Mouse (Mus musculus): Measurements from ENCODE around the gene Gal3st4. TPM values are rescaled to one million over a fixed set of nuclear protein-coding genes. Genes with fewer than 3 reads are reported as not detected.
A peak's percentile ranks its signal among the peaks of the same experiment; 100 is the strongest.
"Not testable (repeated sequence)": the region's sequence is repeated elsewhere in the genome, so short reads cannot be mapped to it uniquely, and the experiment has no call there.

Gene Gal3st4
- total and polyA plus RNA-seq, 3 experiments = 0.23 to 0.30 (median 0.29) TPM

- TF ChIP-seq EP300 (IDR thresholded peaks at IDR 0.05; ENCODE audit: insufficient read depth, low read depth, low read length) = no peak
- no peak for TF ChIP-seq CTCF (IDR thresholded peaks at IDR 0.05)
- no peak for TF ChIP-seq POLR2A (IDR thresholded peaks at IDR 0.05; ENCODE audit: insufficient read depth, low read depth, low read length)
- intact Hi-C loops (cut with DNase I) = loop anchor here (5.0 kb wide), 1 partner anchor 249 kb away; no protein-coding TSS in a partner anchor
Measured at GRCm38 (mm10) chr5:138223287-138223686, 49.4 kb downstream of the Gal3st4 start.

GRCm38 (mm10) chr5:138222111-138222510 lies 50.5 kb downstream of the Gal3st4 start:
- no peak overlapping the region for H3K9ac ChIP-seq (ENCODE audit: low read depth, low read length)
- TF ChIP-seq POLR2A (IDR thresholded peaks at IDR 0.05; ENCODE audit: insufficient read depth, low read depth, low read length) = no peak
- no peak for TF ChIP-seq EP300 (IDR thresholded peaks at IDR 0.05; ENCODE audit: insufficient read depth, low read depth, low read length)
- TF ChIP-seq CTCF (IDR thresholded peaks at IDR 0.05) = no peak; the same call in none of the 2 replicates
- intact Hi-C loops (cut with DNase I) = loop anchor here (5.0 kb wide), 1 partner anchor 250 kb away; no protein-coding TSS in a partner anchor
- no peaks in the 10 kb centered on the region for H3K4me1 ChIP-seq (ENCODE audit: control insufficient read depth, insufficient read depth, low read length)
- 23% methylated on average over 4 of the region's 4 CpGs for WGBS
- H3K4me3 ChIP-seq = no peak overlapping the region
- H3K36me3 ChIP-seq (ENCODE audit: control insufficient read depth, insufficient read depth, low read length) = no peaks in the 10 kb centered on the region
- H3K27ac ChIP-seq = no peak overlapping the region
- DNase-seq = peak; percentile 80 to 86
- no peaks in the 10 kb centered on the region for H3K79me2 ChIP-seq (replicated peaks; ENCODE audit: control insufficient read depth, insufficient read depth, low read length)
- H3K27me3 ChIP-seq (ENCODE audit: control insufficient read depth, insufficient read depth, low read length) = no peaks in the 10 kb centered on the region

More at GRCm38 (mm10) chr5:138223287-138223686, 49.4 kb downstream of the Gal3st4 start:
- no peak overlapping the region for H3K9ac ChIP-seq (ENCODE audit: low read depth, low read length)
- H3K27ac ChIP-seq = no peak overlapping the region
- H3K79me2 ChIP-seq (replicated peaks; ENCODE audit: control insufficient read depth, insufficient read depth, low read length) = no peaks in the 10 kb centered on the region
- no peak for DNase-seq
- H3K4me3 ChIP-seq = no peak overlapping the region
- H3K36me3 ChIP-seq (ENCODE audit: control insufficient read depth, insufficient read depth, low read length) = no peaks in the 10 kb centered on the region
- H3K27me3 ChIP-seq (ENCODE audit: control insufficient read depth, insufficient read depth, low read length) = no peaks in the 10 kb centered on the region
- 36% methylated on average over 3 of the region's 3 CpGs for WGBS
- no peaks in the 10 kb centered on the region for H3K4me1 ChIP-seq (ENCODE audit: control insufficient read depth, insufficient read depth, low read length)

GRCm38 (mm10) chr5:138219864-138220263 lies 52.8 kb downstream of the Gal3st4 start:
- no peak overlapping the region for H3K9ac ChIP-seq (ENCODE audit: low read depth, low read length)
- TF ChIP-seq POLR2A (IDR thresholded peaks at IDR 0.05; ENCODE audit: insufficient read depth, low read depth, low read length) (no peak), EP300 (IDR thresholded peaks at IDR 0.05; ENCODE audit: insufficient read depth, low read depth, low read length) (no peak), CTCF (IDR thresholded peaks at IDR 0.05) (no peak)

GRCm38 (mm10) chr5:138216632-138217031 lies 56.0 kb downstream of the Gal3st4 start:
- H3K79me2 ChIP-seq (replicated peaks; ENCODE audit: control insufficient read depth, insufficient read depth, low read length); H3K9ac ChIP-seq (ENCODE audit: low read depth, low read length); intact Hi-C loops (cut with DNase I); H3K4me1 ChIP-seq (ENCODE audit: control insufficient read depth, insufficient read depth, low read length); DNase-seq; H3K27ac ChIP-seq; H3K36me3 ChIP-seq (ENCODE audit: control insufficient read depth, insufficient read depth, low read length); H3K4me3 ChIP-seq; H3K27me3 ChIP-seq (ENCODE audit: control insufficient read depth, insufficient read depth, low read length): not testable (repeated sequence)
- 91% methylated on average over 13 of the region's 13 CpGs for WGBS

More at GRCm38 (mm10) chr5:138219864-138220263, 52.8 kb downstream of the Gal3st4 start:
- Histone ChIP-seq H3K27ac (no peak overlapping the region), H3K4me1 (ENCODE audit: control insufficient read depth, insufficient read depth, low read length) (no peaks in the 10 kb centered on the region), H3K79me2 (replicated peaks; ENCODE audit: control insufficient read depth, insufficient read depth, low read length) (no peaks in the 10 kb centered on the region), H3K36me3 (ENCODE audit: control insufficient read depth, insufficient read depth, low read length) (no peaks in the 10 kb centered on the region), H3K27me3 (ENCODE audit: control insufficient read depth, insufficient read depth, low read length) (no peaks in the 10 kb centered on the region), H3K4me3 (no peak overlapping the region)
- DNase-seq = no peak
- 40% methylated on average over 2 of the region's 2 CpGs for WGBS
- intact Hi-C loops (cut with DNase I) = loop anchor here (5.0 kb wide), 1 partner anchor 252 kb away; no protein-coding TSS in a partner anchor

Other genes starting within 250 kb of the Gal3st4 start
- gene Smok3c, start 219.6 kb downstream of the Gal3st4 start, total RNA-seq (2021) = not detected
- gene Smok3c, start 219.6 kb downstream of the Gal3st4 start, polyA plus RNA-seq (2012; rRNA removed) = not detected in 2 replicates
- gene Zkscan1, start 187.8 kb downstream of the Gal3st4 start, total RNA-seq (2021) = 10 to 100 TPM; 14.0 to 15.3 TPM
- gene Zkscan1, start 187.8 kb downstream of the Gal3st4 start, polyA plus RNA-seq (2012; rRNA removed) = 3.7 and 6.4 TPM in 2 replicates
- 10 to 100 TPM; 10.1 to 11.7 TPM for gene Zscan21, start 155.9 kb downstream of the Gal3st4 start, total RNA-seq (2021)
- gene Zscan21, start 155.9 kb downstream of the Gal3st4 start, polyA plus RNA-seq (2012; rRNA removed) = 5.9 and 9.4 TPM in 2 replicates
- 1 to 10 TPM; 8.1 to 8.8 TPM for gene Zfp113, start 117.1 kb downstream of the Gal3st4 start, total RNA-seq (2021)
- 2.1 and 2.3 TPM in 2 replicates for gene Zfp113, start 117.1 kb downstream of the Gal3st4 start, polyA plus RNA-seq (2012; rRNA removed)
- 100 to 1,000 TPM; 121 to 135 TPM for gene Cops6, start 111.8 kb downstream of the Gal3st4 start, total RNA-seq (2021)
- gene Cops6, start 111.8 kb downstream of the Gal3st4 start, polyA plus RNA-seq (2012; rRNA removed) = 116 and 149 TPM in 2 replicates
- 1 to 10 TPM; 7.3 to 7.5 TPM for gene Ap4m1, start 100.8 kb downstream of the Gal3st4 start, total RNA-seq (2021)
- 15.2 and 16.3 TPM in 2 replicates for gene Ap4m1, start 100.8 kb downstream of the Gal3st4 start, polyA plus RNA-seq (2012; rRNA removed)
- 1 to 10 TPM; 8.8 to 9.6 TPM for gene Mcm7, start 100.4 kb downstream of the Gal3st4 start, total RNA-seq (2021)
- gene Mcm7, start 100.4 kb downstream of the Gal3st4 start, polyA plus RNA-seq (2012; rRNA removed) = 8.5 and 9.8 TPM in 2 replicates
- gene Taf6, start 85.4 kb downstream of the Gal3st4 start, total RNA-seq (2021) = 10 to 100 TPM; 32.1 to 36.5 TPM
- 56.7 and 67.5 TPM in 2 replicates for gene Taf6, start 85.4 kb downstream of the Gal3st4 start, polyA plus RNA-seq (2012; rRNA removed)
- gene Cnpy4, start 85.4 kb downstream of the Gal3st4 start, total RNA-seq (2021) = 1 to 10 TPM; 5.9 to 7.2 TPM
- gene Cnpy4, start 85.4 kb downstream of the Gal3st4 start, polyA plus RNA-seq (2012; rRNA removed) = 2.2 and 4.1 TPM in 2 replicates
- gene Mblac1, start 78.5 kb downstream of the Gal3st4 start, total RNA-seq (2021) = 1 to 10 TPM; 2.3 to 3.5 TPM
- 1.6 and 1.7 TPM in 2 replicates for gene Mblac1, start 78.5 kb downstream of the Gal3st4 start, polyA plus RNA-seq (2012; rRNA removed)
- gene Nxpe5, start 46.9 kb downstream of the Gal3st4 start, total RNA-seq (2021) = 1 to 10 TPM in 1 of 2 experiments, under 1 TPM in 1; 0.98 to 1.2 TPM
- 0.10 and 0.26 TPM in 2 replicates for gene Nxpe5, start 46.9 kb downstream of the Gal3st4 start, polyA plus RNA-seq (2012; rRNA removed)
- 10 to 100 TPM; 45.5 to 54.3 TPM for gene Lamtor4, start 17.4 kb downstream of the Gal3st4 start, total RNA-seq (2021)
- gene Lamtor4, start 17.4 kb downstream of the Gal3st4 start, polyA plus RNA-seq (2012; rRNA removed) = 151 and 163 TPM in 2 replicates
- 1 to 10 TPM; 3.7 to 4.0 TPM for gene BC037034, start 8.8 kb downstream of the Gal3st4 start, total RNA-seq (2021)
- 10.4 and 15.2 TPM in 2 replicates for gene BC037034, start 8.8 kb downstream of the Gal3st4 start, polyA plus RNA-seq (2012; rRNA removed)
- gene Gm43720, start 7.1 kb upstream of the Gal3st4 start, total RNA-seq (2021) = not detected
- not detected in 2 replicates for gene Gm43720, start 7.1 kb upstream of the Gal3st4 start, polyA plus RNA-seq (2012; rRNA removed)
- under 1 TPM; 0.09 to 0.39 TPM for gene Gpc2, start 7.2 kb upstream of the Gal3st4 start, total RNA-seq (2021)
- gene Gpc2, start 7.2 kb upstream of the Gal3st4 start, polyA plus RNA-seq (2012; rRNA removed) = 1.8 and 1.9 TPM in 2 replicates
- not detected for gene Stag3, start 7.4 kb upstream of the Gal3st4 start, total RNA-seq (2021)
- gene Stag3, start 7.4 kb upstream of the Gal3st4 start, polyA plus RNA-seq (2012; rRNA removed) = 0.29 and 0.98 TPM in 2 replicates
- gene Pvrig, start 69.1 kb upstream of the Gal3st4 start, total RNA-seq (2021) = under 1 TPM; 0.31 to 0.41 TPM
- 0.14 and 0.15 TPM in 2 replicates for gene Pvrig, start 69.1 kb upstream of the Gal3st4 start, polyA plus RNA-seq (2012; rRNA removed)
- gene Zfp157, start 168.6 kb upstream of the Gal3st4 start, total RNA-seq (2021) = 1 to 10 TPM; 3.5 to 4.5 TPM
- 1.9 and 5.5 TPM in 2 replicates for gene Zfp157, start 168.6 kb upstream of the Gal3st4 start, polyA plus RNA-seq (2012; rRNA removed)